Mouse (Mus musculus): ENCODE measurements around the gene Golgb1.

DNA sequence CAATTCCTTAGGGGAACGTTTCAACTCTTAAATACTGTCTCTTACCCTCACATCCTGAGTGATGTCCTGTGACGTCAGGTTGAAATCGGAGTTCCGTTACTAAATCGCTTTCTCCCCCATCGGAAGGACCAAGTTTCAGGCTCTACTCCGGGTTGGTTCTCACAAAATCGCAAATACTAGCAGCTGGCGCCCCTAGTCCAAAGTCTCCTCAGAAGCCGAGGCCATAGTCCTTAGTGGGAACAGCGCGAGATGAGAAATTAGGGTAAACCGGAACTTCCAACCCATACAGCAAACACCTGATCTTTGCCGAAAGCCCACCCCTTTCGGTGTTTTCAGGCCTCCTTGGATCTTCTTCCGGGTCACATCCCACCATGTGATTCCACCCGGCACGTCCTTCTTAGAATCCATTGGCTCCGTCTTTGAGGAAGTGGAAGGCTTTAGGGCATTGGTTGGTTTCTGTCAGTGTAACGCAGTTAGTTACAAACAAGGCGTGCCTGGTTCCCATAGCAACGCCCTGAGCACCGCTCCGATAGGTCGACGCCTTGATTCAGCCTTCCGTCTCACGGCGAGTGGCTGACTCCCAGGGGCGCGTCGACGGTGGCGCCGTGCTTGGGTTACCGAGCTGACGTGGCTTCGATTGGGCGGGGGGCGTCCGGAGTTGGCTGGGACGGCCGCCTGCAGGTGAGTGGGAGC lies at the start of gene Golgb1, which contains the start of gene Eaf2:
- TF ChIP-seq CTCF (conservative IDR thresholded peaks at IDR 0.05; ENCODE audit: low read length) (no peak), POU5F1 (IDR thresholded peaks at IDR 0.05; ENCODE audit: borderline replicate concordance, low read length) (no peak)
